Mouse (Mus musculus): ENCODE measurements at regions not wholly inside any gene's neighbourhood (a gene's known extent, or its start where the extent isn't known, plus 50 kb on each side); places are given as distances from the start of the nearest gene placed in this dataset.

DNA sequence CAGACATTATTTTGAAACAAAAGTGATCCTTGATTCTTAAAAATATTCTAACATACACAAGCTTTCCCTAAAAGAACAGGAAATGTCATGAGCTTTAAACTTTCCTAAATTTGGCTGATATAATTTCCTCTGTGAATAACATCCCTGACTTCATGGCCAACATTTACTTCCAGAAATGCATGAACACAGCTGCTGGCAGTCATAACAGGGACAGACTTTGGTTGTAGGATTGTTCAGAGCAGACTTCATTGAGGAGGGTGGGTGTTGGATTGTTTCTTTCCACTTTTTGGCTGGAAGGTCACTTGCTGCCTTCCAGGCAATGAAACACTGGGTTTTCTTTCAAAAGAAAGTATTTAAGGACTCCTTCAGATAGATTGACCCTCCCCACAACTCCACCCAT is 983.6 kb downstream of the Gsdmc2 start:
- H3K9ac ChIP-seq (ENCODE audit: low read depth, low read length) = no peak overlapping the region
- H3K4me1 ChIP-seq (replicated peaks; ENCODE audit: insufficient read depth, low read length) = no peaks in the 10 kb centered on the region
- H3K4me3 ChIP-seq (replicated peaks; ENCODE audit: low read depth, low read length) = no peak overlapping the region
- H3K27me3 ChIP-seq (ENCODE audit: insufficient read depth, low read length) = no peaks in the 10 kb centered on the region
- no peak overlapping the region for H3K27ac ChIP-seq
- no peak overlapping the region for H3K4me2 ChIP-seq (ENCODE audit: low read length)
- ATAC-seq (replicated peaks; ENCODE audit: low FRiP score, low read depth) (no peak), DNase-seq (ENCODE audit: low spot score) (peak; percentile 63)
- no peak for TF ChIP-seq CTCF (IDR thresholded peaks at IDR 0.05; ENCODE audit: low read depth)
- H3K36me3 ChIP-seq (ENCODE audit: insufficient read depth, low read length) = no peaks in the 10 kb centered on the region
- H3K9me3 ChIP-seq (replicated peaks; ENCODE audit: low read length) = no peaks in the 10 kb centered on the region

DNA sequence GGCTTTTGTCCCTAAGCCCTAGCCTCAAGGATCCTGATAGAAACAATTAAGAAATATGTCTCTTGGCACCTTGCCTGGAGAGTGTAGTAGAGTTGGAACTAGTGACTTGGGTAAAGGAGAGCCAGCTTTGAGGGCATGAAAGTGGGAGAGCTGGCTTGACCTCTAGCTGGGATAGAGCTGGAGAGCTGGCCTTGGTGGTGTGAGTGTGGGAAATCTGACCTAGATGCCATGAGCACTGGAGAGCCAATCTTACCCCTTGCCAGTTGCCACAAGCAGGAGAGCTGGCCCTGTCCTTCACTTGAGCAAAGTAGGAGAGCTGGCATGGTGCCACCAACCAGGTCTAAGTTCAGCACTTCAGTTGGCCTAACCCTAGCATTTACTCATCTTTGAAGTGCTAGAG is 995.7 kb downstream of the Gsdmc2 start:
- Histone ChIP-seq H3K4me1 (replicated peaks; ENCODE audit: insufficient read depth, low read length) (no peaks in the 10 kb centered on the region), H3K27me3 (ENCODE audit: insufficient read depth, low read length) (no peaks in the 10 kb centered on the region), H3K36me3 (ENCODE audit: insufficient read depth, low read length) (no peaks in the 10 kb centered on the region), H3K4me3 (replicated peaks; ENCODE audit: low read depth, low read length) (no peak overlapping the region), H3K4me2 (ENCODE audit: low read length) (no peak overlapping the region), H3K9ac (ENCODE audit: low read depth, low read length) (no peak overlapping the region), H3K27ac (no peak overlapping the region), H3K9me3 (replicated peaks; ENCODE audit: low read length) (no peaks in the 10 kb centered on the region)
- DNase-seq (ENCODE audit: low spot score) = no peak
- TF ChIP-seq CTCF (IDR thresholded peaks at IDR 0.05; ENCODE audit: low read depth) = no peak
- no peak for ATAC-seq (replicated peaks; ENCODE audit: low FRiP score, low read depth)

DNA sequence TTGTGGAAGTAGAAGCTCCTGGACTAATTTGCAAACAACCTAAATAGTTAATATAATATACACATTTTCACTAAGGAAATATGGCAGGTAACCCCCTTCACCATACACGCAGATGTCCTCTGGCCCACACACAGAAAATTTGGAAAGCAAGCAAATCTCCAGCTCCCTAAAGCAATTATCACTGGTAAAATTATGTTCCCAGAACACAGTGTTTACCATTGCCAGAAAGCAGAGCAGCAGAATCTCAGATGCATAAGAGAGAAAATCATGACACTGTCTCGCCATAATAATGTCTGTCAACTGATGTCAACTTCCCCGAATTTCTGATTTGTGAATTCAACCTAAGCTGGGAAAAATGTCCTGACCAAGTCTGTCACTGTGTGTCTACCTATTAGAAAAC is 999.1 kb downstream of the Gsdmc2 start:
- no peaks in the 10 kb centered on the region for H3K27me3 ChIP-seq (ENCODE audit: insufficient read depth, low read length)
- ATAC-seq (replicated peaks; ENCODE audit: low FRiP score, low read depth) (no peak), DNase-seq (ENCODE audit: low spot score) (no peak)
- H3K27ac ChIP-seq = no peak overlapping the region
- no peaks in the 10 kb centered on the region for H3K36me3 ChIP-seq (ENCODE audit: insufficient read depth, low read length)
- no peak overlapping the region for H3K4me2 ChIP-seq (ENCODE audit: low read length)
- no peaks in the 10 kb centered on the region for H3K4me1 ChIP-seq (replicated peaks; ENCODE audit: insufficient read depth, low read length)
- H3K9ac ChIP-seq (ENCODE audit: low read depth, low read length) = no peak overlapping the region
- 82% methylated on average over 3 of the region's 3 CpGs for WGBS
- TF ChIP-seq CTCF (IDR thresholded peaks at IDR 0.05; ENCODE audit: low read depth) = no peak
- H3K4me3 ChIP-seq (replicated peaks; ENCODE audit: low read depth, low read length) = no peak overlapping the region
- no peaks in the 10 kb centered on the region for H3K9me3 ChIP-seq (replicated peaks; ENCODE audit: low read length)

DNA sequence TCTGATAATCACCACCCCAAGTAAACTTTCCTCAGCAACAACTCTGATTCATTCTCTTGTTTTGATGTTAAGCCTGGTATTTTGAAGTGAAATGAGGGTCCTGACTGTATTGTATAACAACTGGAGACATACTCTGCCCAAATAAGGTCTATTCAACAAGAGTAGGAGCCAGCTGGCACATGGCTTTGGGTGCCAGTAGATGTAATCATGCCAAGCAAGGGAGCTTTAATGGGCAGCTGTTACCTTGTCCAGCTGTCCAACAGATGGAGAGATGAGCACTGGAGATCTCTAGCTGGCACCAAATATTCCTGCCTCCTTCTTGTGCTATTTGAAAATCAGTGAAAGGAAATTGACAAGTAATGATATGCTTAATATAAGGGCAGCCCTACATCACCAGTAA is 1019.4 kb downstream of the Gsdmc2 start:
- no peak for TF ChIP-seq CTCF (IDR thresholded peaks at IDR 0.05; ENCODE audit: low read depth)

DNA sequence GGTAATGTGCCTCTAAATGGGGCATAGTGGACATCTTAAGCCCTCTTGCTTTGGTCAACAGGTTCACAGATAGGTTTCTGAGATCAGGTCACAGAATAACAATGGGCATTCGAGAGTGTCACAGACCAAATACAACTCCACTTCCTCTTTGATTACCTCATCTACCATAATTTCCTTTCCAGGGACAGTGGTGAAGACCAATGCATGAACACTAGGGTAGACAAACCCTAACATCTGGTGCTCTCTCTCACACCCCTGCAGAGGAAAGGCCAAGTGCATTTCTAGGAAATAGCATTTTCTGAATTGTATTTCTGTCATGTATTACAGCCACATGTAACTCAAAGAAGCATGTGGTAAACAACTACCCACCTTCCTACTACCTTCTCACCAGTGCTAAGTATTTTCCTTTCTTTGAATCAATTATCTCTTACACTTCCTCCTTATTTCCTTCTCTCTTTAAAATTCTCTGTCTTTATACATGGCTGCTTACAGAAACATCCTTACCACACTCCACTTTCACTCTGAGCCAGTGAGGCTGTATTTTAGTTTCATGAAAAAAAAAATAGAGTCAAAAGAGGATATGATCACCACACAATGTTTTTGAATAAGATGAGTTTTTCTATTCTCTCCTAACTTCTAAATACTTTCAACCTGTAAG is 1021.0 kb downstream of the Gsdmc2 start:
- Histone ChIP-seq H3K36me3 (ENCODE audit: insufficient read depth, low read length) (no peaks in the 10 kb centered on the region), H3K9ac (ENCODE audit: low read depth, low read length) (no peak overlapping the region), H3K4me1 (replicated peaks; ENCODE audit: insufficient read depth, low read length) (no peaks in the 10 kb centered on the region), H3K4me2 (ENCODE audit: low read length) (no peak overlapping the region), H3K27ac (no peak overlapping the region), H3K9me3 (replicated peaks; ENCODE audit: low read length) (no peaks in the 10 kb centered on the region), H3K4me3 (replicated peaks; ENCODE audit: low read depth, low read length) (no peak overlapping the region), H3K27me3 (ENCODE audit: insufficient read depth, low read length) (no peaks in the 10 kb centered on the region)
- no peak for TF ChIP-seq CTCF (IDR thresholded peaks at IDR 0.05; ENCODE audit: low read depth)
- WGBS = 69% methylated on average over 1 of the region's 1 CpGs
- no peak for ATAC-seq (replicated peaks; ENCODE audit: low FRiP score, low read depth)
- DNase-seq (ENCODE audit: low spot score) = no peak

More for the DNA sequence above, 1019.4 kb downstream of the Gsdmc2 start:
- Histone ChIP-seq H3K4me2 (ENCODE audit: low read length) (no peak overlapping the region), H3K9ac (ENCODE audit: low read depth, low read length) (no peak overlapping the region), H3K36me3 (ENCODE audit: insufficient read depth, low read length) (no peaks in the 10 kb centered on the region), H3K4me3 (replicated peaks; ENCODE audit: low read depth, low read length) (no peak overlapping the region), H3K27me3 (ENCODE audit: insufficient read depth, low read length) (no peaks in the 10 kb centered on the region), H3K4me1 (replicated peaks; ENCODE audit: insufficient read depth, low read length) (no peaks in the 10 kb centered on the region), H3K9me3 (replicated peaks; ENCODE audit: low read length) (no peaks in the 10 kb centered on the region), H3K27ac (no peak overlapping the region)
- no peak for DNase-seq (ENCODE audit: low spot score)
- ATAC-seq (replicated peaks; ENCODE audit: low FRiP score, low read depth) = no peak

DNA sequence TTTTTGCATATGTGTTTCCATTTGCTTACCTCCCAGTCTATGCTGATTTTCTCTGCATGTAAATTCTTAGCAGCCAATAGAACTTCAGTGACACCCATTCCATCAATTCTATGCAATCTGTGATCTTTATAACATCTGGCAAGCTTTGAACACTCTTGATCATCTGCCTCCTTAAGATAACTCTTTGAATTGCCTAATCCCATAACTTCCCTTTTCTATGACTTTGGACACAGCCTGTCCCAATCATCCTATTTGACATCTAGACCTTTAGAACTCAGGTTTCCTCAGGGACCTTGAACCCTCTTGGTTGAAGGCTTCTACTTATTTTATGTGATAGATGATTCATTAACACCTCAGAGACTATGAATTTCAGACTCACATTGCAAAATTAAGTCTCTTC is 1022.7 kb downstream of the Gsdmc2 start:
- Histone ChIP-seq H3K27ac (no peak overlapping the region), H3K9ac (ENCODE audit: low read depth, low read length) (no peak overlapping the region), H3K9me3 (replicated peaks; ENCODE audit: low read length) (no peaks in the 10 kb centered on the region), H3K27me3 (ENCODE audit: insufficient read depth, low read length) (no peaks in the 10 kb centered on the region), H3K4me1 (replicated peaks; ENCODE audit: insufficient read depth, low read length) (no peaks in the 10 kb centered on the region), H3K4me3 (replicated peaks; ENCODE audit: low read depth, low read length) (no peak overlapping the region), H3K4me2 (ENCODE audit: low read length) (no peak overlapping the region), H3K36me3 (ENCODE audit: insufficient read depth, low read length) (no peaks in the 10 kb centered on the region)
- no peak for ATAC-seq (replicated peaks; ENCODE audit: low FRiP score, low read depth)
- TF ChIP-seq CTCF (IDR thresholded peaks at IDR 0.05; ENCODE audit: low read depth) = no peak
- DNase-seq (ENCODE audit: low spot score) = no peak

DNA sequence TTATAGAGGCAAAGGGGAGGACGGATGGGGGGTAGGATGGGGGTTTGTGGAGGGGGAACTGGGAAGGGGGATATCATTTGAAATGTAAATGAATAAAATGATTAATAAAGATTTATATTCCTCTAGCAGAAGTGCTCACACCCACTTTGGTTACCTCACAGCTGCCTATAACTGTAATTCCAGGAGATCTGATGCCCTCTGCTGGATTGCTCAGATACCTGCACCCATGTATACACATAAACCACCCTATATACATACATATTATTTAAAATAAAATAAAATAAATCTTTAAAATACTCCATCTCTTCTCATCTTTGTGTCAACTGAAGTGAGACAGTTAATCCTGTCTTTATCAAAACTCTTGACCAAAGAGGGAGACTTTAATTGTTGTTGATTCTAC is 1031.9 kb downstream of the Gsdmc2 start:
- no peak for TF ChIP-seq CTCF (IDR thresholded peaks at IDR 0.05; ENCODE audit: low read depth)
- no peak overlapping the region for H3K4me3 ChIP-seq (replicated peaks; ENCODE audit: low read depth, low read length)
- no peaks in the 10 kb centered on the region for H3K27me3 ChIP-seq (ENCODE audit: insufficient read depth, low read length)
- H3K27ac ChIP-seq = no peak overlapping the region
- no peaks in the 10 kb centered on the region for H3K36me3 ChIP-seq (ENCODE audit: insufficient read depth, low read length)
- 84% methylated on average over 1 of the region's 1 CpGs for WGBS
- no peak overlapping the region for H3K9ac ChIP-seq (ENCODE audit: low read depth, low read length)
- H3K9me3 ChIP-seq (replicated peaks; ENCODE audit: low read length) = no peaks in the 10 kb centered on the region
- H3K4me2 ChIP-seq (ENCODE audit: low read length) = no peak overlapping the region
- 0 out of 2 replicates have a peak, but pooled peaks cover 3% of the 10 kb centered on the region for H3K4me1 ChIP-seq (replicated peaks; ENCODE audit: insufficient read depth, low read length)
- no peak for DNase-seq (ENCODE audit: low spot score)
- ATAC-seq (replicated peaks; ENCODE audit: low FRiP score, low read depth) = no peak
